Mouse (Mus musculus): Measurements from ENCODE around the gene Vamp1.
A peak's percentile ranks its signal among the peaks of the same experiment; 100 is the strongest.

Gene Vamp1

DNA sequence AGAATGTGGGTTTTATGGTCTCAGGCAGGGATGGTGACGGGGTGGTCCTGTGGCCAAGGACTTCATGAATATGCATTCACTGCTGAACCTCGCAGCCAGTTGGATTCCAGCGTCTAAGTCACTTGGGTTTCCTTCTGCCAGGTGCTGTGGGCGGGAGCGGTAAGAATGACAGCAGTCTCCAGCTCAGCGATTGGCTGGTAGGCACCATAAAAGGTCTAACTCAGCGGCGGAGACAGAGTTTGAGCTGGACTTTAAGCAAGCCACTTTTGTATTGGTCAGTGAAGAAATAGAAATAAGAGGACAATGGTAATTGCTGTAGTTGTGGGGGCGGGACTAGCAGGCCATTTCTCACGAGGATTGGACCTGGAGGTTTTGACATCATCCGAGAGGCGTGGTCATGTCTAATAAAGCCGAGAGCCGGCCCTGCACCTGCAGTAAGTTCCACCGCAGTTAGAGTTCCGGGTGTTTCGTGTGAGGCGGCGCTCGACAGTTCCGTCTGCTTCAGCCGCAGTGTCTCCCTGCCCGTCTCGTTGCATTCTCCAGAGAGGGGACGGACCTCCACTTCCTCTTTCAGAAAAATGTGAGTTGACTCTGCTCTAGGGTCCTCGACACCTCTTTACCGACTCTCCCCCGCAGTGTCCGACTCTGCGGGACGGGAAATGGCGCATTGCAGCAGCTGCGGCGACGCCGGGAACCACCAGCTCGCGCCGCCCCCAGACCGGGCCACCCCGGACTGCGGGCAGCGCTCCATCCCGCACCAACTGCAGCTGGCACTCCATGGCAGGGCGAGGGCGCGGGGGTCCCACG, at the start of gene Vamp1:
Vamp1 (plus strand) TSS at position 404 of the 807 bp plus-strand sequence.
- DNase-seq (ENCODE audit: low spot score), result peak; percentile 88

DNA sequence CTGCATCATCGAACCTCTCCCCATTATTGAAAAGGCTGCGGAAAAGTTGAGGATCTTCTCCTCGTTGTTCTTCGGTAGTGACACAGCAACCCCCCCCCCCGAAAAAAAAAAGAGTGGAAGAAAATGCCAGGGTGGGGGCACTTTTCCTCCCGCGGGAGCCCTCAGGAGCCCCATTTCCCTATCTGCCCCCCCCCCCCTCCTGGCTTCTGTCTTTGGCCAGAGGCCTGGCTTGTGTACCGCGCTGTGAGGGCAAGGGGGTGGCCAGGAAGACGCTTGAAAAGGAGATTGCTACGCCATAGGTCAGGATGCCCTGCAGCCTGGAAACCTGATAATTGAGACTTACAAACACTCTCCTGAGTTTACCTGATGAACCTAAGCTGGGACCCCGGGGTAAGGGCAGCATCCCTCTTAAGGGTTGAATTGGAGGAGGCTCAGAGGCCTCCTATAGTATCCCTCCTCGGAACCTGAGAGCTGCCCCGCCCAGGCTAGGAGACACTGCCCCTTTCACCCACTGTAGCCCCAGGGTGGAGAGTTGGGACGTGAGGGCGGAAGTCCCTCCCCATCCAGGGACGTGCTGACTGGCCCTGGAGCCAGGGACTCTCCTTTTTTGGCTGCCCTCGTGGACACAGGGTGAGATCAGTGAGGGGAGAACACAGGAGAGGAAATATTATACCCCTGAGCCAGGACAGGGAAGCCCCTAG, 49.1 kb upstream of the Vamp1 start, which contains the start of gene Gapdh:
Gapdh (minus strand) TSS at position 417 of the 701 bp plus-strand sequence.
- peak; percentile 82 for DNase-seq (ENCODE audit: low spot score)

DNA sequence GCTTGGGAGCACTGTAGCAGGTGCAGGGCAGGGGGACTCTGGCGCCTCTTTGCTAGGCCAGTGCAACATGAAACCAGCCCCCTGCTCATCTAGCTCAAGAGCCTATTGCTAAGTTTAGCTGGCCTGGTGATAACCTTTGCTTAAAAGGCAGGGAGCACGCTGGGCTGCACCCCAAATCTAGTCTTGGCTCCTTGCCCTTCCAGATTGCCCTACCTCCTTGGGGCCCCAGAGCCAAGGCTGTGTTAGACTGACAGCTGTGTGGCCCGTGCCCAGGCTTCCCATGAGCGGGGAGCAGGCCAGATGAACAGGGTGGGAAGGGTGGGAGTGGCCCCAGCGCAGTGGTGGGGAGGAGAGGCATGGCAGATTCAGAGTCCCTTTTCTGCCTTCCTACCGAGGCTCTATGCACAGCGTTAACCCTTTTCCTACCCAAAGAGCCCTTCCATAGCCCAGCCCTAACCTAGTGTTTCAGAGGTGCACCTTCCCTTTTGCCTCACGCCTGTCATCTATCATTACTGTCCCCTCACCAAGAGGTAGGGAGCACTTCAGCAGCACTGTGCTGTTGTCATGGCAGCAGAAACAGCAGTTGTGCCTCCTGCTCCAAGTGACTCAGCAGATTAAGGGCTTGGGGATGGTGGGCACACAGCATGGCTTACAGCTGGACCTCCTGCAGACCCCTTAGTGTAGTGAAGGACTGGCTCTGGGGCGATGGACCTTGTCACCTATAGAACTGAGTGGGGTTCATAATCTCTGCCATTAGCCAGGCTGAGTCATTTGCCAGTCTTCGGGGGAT, 48.3 kb upstream of the Vamp1 start:
- DNase-seq (ENCODE audit: low spot score), result peak; percentile 40

DNA sequence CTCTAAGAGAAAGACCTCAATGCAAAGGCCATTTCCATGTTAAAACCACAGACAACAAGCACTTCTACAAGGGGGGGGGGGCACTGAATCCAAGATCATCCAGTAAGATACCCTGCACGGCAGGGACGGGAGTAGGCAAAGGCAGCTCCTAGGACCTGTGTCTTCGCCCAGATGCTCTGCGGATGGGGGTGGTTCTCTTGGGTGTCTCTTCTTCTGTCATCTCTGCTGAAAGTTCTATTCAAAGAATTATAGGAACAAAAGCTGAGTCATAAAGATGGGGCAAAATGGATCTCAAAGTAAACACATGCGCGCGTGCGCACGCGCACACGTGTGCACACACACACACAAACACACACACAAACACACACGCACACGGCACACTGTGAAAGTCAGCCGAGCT, 47.3 kb upstream of the Vamp1 start:
- DNase-seq (ENCODE audit: low spot score), result no peak

DNA sequence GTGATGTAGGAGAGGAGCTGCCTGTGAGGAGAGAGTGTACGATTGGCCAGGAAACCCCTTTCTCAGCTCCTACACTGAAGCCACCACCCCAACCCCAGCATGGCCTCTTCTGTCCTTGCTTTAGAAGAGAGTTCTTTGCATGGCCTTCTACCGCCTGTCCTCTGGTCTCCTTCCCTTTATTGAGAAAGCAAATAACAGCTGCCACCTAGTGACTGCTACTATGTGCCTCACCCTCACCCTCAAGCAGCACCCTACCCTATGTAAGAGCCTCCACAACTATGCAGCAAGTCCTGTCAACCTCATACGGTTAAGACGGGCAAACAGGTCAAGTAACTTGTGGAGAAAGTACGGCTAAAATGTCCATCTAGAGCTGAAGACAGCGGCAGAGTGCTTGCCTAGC, 45.2 kb upstream of the Vamp1 start:
- DNase-seq (ENCODE audit: low spot score), result no peak

DNA sequence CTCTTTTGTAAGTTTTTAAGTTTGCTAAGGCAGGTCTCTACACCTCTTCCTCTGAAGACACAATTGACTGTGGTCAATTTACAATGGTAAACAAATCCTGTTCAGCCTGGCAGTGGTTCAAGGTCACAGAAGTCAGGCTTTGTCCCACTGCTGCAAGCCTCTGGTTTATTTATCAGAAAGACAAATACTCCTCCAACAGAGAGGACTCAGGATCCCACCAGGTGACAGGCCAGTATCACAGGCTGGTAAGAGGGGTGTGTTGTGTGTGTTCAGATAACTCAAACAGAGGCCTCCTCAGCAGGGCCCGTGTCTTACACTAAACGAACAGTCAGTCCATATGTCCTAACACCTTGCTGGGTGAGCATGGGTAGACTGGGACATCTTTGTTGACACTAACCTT, 42.9 kb upstream of the Vamp1 start:
- no peak for DNase-seq (ENCODE audit: low spot score)

DNA sequence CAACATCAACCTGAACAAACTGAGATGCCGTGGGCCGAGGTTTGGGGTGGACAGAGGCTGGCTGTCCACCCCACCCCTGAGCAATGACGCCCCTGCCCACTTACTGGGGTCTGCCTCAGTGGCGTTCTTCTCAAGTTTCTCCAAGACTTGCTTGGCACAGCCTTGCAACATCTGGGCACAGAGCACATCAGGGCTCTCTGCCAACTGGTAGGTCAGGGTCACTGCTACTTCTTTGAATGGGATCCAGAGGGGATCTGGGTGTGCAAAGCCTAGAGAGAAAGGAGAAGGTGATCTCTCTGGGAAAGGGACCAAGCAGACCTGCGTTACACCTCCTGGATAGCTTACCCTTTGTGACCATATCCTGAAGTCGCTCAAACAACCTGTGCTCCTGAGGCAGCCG, 42.1 kb upstream of the Vamp1 start:
- DNase-seq (ENCODE audit: low spot score), result peak; percentile 46

DNA sequence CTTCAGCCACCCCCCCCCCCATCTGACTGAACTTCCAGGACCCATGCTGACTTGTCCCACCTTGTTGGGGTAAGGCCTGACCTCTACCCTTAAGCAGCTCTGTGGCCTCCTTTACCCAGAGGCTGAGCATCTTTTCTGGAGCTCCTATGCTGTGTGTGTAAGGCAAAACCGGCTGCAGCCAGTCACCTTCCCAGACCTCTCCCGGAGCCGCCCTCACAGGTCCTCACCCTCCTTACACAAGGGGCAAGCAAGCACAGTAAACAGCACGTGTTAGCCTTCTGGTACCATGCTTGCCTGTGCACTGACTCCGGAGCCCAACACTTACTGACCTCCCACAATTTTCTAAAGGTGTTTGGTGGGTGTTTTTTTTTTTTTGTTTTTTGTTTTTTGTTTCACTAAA, 39.9 kb upstream of the Vamp1 start:
- no peak for DNase-seq (ENCODE audit: low spot score)

DNA sequence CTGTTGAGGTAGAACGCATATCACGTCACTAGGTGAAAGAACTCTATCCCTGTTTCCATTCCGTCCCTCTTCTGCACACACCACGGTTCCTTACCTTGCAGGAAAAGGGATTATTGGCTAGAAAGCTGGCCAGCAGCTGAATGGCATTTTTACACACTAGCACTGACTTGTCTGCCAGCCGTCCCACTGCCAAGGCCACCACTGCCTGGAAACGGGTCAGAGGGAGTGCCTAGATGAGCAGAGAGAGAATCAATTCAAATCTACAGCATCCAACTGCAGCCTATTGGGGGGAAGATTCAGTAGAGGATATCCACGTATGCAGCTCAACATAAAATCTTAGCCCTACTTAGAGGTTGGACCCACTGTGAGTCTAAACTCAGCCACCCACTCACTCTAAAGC, 35.8 kb upstream of the Vamp1 start:
- no peak for DNase-seq (ENCODE audit: low spot score)

DNA sequence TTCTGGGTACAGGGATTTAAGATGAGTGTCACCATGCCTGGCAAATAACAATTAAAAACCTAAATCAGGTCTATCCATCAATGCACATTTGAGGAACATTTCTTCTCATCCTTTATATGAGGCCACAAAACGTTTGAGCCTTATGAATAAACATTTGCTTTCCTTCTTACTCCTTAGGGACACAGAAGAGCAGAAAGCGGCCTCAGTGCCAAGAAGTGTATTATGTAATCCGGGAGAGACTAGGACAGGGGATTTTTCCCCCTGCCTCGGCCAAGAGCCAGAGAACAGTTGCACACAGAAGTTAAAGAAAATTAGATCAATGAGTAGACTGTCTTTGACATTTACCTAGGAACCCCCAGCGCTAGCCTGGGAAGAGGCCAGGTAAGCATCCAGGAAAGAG, 33.2 kb upstream of the Vamp1 start:
- no peak for DNase-seq (ENCODE audit: low spot score)

DNA sequence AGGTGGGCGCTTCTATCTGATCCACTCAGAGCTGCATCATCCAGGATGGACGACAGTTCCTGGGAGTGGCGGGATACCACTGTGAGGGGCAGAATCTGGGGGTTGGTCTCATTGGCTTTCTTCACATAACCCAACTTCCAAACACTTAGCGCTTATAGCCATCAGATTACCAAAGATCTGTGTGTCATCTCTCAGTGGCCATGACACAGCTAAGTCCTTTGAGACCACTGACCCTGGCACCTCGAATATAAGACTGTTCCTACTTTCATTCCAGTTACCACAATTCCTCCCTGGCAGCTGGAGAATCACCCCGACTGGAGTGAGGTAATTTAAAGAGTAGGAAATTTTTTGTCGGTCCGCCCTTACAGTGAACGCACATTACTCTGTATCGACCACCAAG, 29.1 kb upstream of the Vamp1 start:
- DNase-seq (ENCODE audit: low spot score), result no peak

DNA sequence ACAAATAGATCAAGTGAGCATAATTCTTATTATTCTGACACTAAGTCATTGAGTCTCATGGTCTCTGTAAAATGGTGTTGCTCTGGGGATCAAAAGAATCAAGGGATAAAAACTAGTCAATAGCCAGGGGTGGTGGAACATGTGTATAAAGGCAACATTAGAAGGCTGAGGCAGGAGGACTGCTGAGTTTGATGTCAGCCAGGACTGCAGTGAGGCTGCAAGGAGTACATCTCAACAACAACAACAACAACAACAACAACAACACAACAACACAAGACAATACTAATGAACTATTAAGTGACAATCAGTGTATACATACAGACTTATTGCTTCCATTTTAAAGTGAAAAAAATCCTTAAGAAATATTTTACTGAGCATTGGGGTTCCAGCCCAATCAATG, 24.5 kb upstream of the Vamp1 start:
- DNase-seq (ENCODE audit: low spot score), result no peak

DNA sequence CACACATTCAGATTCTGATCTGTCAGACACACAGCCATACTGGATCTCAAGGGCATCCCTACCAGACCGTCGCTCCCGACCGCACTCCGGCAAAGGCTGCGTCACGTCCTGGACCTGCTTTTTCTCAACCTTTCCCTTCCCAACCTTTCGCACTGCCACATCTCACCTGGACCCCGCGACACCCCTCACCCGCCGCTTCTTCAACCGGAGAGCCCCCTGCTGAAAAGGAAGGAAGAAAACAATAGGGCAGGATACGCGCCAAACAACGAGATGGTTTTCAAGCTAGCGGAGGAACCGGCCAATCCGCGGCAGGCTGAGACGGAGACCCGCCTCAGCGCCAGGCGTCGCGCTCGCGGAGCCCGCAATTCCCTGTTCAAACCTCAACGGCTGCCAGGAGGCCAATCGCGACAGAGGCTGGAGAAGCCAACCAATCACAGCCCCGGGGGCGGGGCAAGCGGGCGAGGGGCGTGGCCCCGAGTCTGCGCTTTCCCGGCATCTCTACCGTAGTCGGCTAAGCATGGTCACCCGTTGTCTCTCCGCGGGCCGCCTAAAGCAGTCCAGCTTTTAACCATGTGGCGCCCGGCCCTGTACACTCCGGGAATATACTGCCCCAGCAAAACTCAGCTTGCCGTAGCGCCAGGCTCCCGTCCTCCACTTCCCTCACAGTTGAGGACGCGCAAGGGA, 23.9 kb upstream of the Vamp1 start, which contains the start of the genes Ncapd2 and Mrpl51:
Ncapd2 (minus strand) TSS at position 370 of the 684 bp plus-strand sequence.
Mrpl51 (plus strand) TSS at position 470 of the 684 bp plus-strand sequence.
- peak; percentile 97 for DNase-seq (ENCODE audit: low spot score)

DNA sequence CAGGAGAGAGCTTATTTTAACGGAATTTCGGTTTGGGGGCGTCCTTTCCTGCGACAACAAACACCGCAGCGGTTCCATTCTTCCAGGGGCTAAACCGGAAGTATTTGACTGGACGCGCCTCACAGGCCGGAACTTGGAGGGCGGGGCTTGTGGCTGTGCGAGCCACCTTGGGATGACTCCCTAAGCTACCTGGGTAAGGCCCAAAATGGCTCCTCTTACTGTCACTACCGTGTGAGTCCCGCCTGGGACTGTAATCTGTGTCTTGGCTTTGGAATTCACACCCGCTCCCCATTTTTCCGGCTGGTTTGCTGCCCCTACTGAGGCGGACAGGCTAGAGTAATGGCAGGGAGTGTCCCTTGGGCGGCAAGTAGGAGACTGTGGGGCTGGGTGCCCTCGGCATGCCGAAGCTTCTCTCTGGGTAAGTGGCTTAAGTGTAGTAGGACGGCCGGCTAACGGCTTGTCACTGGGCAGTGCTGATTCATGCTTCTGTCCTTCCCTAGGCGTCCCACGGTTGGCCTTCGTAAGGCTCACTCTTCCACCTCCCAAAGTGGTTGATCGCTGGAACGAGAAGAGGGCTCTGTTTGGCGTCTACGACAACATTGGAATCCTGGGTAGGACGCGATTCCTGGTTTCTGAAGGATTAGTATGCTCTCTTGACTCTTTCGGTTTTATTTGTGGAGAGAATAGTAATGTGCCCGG, 23.2 kb upstream of the Vamp1 start:
- DNase-seq (ENCODE audit: low spot score), result peak; percentile 89

DNA sequence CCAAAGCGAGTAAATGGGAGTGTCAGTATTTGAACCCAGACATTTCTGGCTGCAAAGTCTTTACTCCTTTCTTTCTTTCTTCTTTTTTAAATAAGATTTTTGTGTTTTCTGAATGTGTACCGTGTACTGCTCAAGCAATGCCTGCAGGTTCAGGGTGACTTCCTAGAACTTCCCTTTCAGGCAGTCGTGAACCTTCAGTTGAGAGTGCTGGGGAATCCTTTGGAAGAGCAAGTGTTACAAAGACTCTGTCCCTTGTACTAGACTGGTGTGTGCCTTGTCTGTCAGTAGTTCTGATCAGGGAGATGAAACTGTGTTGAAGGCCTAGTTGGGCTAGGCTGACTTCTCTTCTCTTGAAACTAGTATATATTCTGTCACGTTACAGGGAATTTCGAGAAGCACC, 22.5 kb upstream of the Vamp1 start:
- DNase-seq (ENCODE audit: low spot score), result no peak

DNA sequence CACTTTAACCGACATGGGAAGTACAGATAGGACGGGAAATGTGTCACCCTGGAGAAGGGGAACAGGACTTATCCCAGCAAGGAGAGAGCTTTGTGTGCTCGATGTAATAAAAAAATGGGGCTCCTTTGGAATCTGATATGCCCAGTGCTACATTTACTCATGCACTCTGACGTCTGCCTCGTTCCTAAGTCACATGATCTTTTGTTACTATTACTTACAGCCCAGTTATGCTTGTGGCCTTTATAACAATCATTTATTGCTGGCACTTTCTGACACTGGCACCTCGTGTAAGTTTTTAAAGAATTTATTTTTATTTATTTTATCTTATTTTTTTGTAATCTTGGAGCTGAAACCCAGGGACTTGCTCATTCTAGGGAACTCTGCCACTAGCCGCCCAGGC, 22.0 kb upstream of the Vamp1 start:
- DNase-seq (ENCODE audit: low spot score), result no peak

DNA sequence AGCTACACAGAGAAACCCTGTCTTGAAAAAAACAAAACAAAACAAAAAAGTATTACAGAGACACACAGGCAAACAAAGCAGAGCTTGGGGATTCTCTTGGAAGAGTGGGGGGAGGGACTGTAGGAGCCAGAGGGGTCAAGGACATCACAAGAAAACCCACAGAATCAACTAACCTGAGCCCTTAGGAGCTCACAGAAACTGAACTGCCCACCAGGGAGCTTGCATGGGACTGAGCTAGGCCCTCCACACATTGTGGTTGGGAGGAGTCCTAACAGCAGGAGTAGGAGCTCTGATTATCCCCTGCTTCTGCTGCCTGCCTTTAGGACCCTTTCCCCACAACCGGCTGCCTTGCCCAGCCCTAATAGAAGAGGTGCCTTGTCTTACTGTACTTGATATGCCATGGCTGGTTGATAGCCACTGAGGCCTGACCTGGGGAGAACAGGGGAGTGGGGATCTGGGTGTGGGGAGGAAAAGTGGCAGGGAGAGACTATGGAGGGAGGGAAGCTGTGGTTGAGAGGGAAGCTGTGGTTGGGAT, 19.7 kb upstream of the Vamp1 start:
- no peak for DNase-seq (ENCODE audit: low spot score)

DNA sequence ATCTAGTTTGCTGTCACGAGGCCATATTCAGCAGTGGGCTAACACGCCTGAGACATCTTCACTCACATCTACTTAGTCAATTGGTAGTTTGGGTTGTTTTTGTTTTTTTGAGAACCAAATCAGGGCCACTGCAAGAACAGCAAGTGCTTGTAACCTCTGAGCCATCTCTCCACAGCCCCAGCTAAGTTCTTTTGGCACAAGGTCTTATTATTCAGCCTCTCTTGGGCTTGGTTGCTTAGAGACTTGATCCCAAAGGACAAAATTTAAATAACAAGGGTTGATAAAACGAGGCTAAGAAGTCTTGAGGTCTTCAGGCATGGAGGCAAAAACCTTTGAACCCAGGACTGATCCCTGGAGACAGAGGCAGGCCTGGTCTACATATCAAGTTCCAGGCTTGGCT, 19.1 kb upstream of the Vamp1 start:
- no peak for DNase-seq (ENCODE audit: low spot score)

DNA sequence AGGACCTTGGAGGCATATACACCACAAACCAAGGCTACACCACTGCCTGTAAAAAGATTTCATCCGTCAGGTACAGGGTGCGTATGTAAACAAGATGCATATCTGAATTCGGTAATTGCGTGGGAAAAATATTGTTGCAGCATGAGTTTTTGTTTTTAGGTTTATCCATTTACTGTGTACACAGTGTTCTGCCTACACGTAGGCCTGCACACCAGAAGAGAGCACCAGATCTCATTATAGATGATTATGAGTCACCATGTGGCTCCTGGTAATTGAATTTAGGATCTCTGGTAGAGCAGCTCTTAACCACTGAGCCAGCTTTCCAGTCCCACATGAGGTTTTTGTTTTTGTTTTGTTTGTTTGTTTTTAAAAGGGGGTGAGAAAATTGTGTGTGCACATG, 18.2 kb upstream of the Vamp1 start:
- DNase-seq (ENCODE audit: low spot score), result no peak

DNA sequence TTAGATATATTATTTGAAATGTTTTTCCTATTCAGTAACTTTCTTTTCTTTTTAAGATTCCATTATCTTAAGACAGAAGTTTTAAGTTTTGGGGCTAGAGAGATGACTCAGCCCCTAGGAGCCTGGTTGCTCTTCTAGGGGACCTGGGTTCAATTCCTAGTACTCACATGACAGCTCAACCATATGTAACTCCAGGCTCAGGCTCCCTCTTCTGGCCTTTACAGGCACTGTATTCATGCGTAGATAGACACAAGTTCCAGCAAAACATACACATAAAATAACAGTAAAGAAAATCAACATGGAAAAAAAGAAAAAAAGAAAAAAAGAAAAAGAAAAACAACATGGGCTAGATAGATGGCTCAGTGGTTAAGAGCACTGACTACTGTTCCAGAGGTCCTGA, 4.9 kb upstream of the Vamp1 start:
- no peak for DNase-seq (ENCODE audit: low spot score)

DNA sequence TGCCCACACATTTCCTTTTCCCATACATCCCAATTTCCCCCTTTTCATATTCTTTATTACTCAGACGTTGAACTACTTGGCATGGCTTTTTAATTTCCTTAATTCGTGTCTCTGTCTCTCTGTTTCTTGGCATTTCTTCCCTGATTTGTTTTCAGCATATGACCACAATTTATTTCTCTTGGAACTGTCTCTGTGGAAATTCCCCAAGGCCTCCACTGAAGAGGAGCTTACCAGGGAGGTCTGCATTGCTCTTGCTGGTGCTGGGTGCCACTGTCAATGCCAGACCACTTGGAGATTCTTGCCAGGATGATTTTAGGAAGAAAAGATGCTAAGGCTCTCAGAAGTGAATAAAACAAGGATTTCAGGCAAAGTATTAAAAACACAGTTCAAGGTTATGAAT, 2.7 kb upstream of the Vamp1 start:
- DNase-seq (ENCODE audit: low spot score), result no peak
